Mouse (Mus musculus): ENCODE data around the gene Arhgef5. TPM values are rescaled to one million over a fixed set of nuclear protein-coding genes. Genes with fewer than 3 reads are reported as not detected.

Arhgef5 gene
- polyA plus RNA-seq, 1 experiment from 2014 or later = 10.2 TPM

DNA sequence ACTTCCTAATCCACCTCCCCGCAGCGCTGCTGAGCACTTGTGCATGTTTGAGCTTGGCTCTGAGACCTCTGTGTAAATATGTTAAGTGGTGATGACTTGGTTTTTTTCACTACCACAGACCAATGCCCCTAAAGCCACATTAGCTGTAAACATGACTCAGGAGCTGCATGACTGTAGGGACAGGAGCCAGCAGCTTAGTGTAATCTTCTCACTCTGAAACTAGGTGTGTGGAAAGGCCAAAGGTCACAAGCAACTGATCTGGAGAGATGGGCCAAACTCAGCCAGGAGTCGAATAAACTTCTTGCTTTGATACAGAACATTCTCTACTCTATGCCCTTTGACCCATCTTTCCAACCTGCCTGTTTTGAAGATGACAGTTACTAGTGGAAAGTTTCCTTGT lies 26.7 kb downstream of the Arhgef5 start:
- Histone ChIP-seq H3K27me3 (peaks cover 4% of the 10 kb centered on the region; the same call in 1 of the 2 replicates), H3K9ac (no peak overlapping the region), H3K36me3 (peaks cover 21% of the 10 kb centered on the region), H3K4me2 (no peak overlapping the region), H3K4me3 (no peak overlapping the region), H3K27ac (no peak overlapping the region), H3K4me1 (peaks cover 15% of the 10 kb centered on the region), H3K9me3 (no peaks in the 10 kb centered on the region)
- 52% methylated on average over 3 of the region's 3 CpGs for WGBS
- ATAC-seq (ENCODE audit: insufficient number of reproducible peaks, insufficient read depth, low FRiP score, low TSS enrichment, low read depth) = no peak

GRCm38 (mm10) chr6:43292471-43293076 lies 27.2 kb downstream of the Arhgef5 start:
- Histone ChIP-seq H3K36me3 (peaks cover 16% of the 10 kb centered on the region), H3K4me3 (no peak overlapping the region), H3K9me3 (no peaks in the 10 kb centered on the region), H3K4me1 (peaks cover 15% of the 10 kb centered on the region), H3K27ac (no peak overlapping the region), H3K9ac (no peak overlapping the region), H3K4me2 (no peak overlapping the region), H3K27me3 (peaks cover 4% of the 10 kb centered on the region; the same call in 1 of the 2 replicates)
- ATAC-seq (ENCODE audit: insufficient number of reproducible peaks, insufficient read depth, low FRiP score, low TSS enrichment, low read depth) = no peak
- WGBS = 60% methylated on average over 6 of the region's 6 CpGs

GRCm38 (mm10) chr6:43293175-43293574 lies 27.8 kb downstream of the Arhgef5 start:
- ATAC-seq (ENCODE audit: insufficient number of reproducible peaks, insufficient read depth, low FRiP score, low TSS enrichment, low read depth) = no peak
- Histone ChIP-seq H3K27ac (no peak overlapping the region), H3K4me3 (no peak overlapping the region), H3K9ac (no peak overlapping the region), H3K27me3 (peaks cover 4% of the 10 kb centered on the region; the same call in 1 of the 2 replicates), H3K36me3 (peaks cover 10% of the 10 kb centered on the region), H3K9me3 (no peaks in the 10 kb centered on the region), H3K4me1 (peaks cover 15% of the 10 kb centered on the region), H3K4me2 (no peak overlapping the region)
- WGBS = 68% methylated on average over 7 of the region's 7 CpGs

DNA sequence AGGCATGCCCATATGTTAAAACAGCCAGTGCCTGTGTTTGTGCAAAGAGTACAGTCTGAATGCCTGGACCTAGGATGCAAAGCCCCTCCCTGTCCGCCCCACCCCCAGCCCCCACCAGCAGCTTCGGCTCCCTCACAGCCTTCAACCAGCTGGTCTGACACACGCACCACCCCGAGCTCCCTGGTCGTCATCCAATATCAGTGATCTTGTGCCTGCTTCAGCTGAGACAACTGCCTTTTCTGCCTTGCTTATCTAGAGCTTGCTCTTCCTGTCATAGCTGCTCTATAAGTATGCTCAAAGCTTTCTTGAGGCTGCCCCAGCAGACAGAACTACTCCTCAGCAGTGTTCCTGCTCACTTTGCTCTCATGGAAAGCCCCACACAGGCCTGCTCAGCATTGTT lies 30.5 kb downstream of the Arhgef5 start:
- Histone ChIP-seq H3K4me2 (no peak overlapping the region), H3K9ac (no peak overlapping the region), H3K9me3 (no peaks in the 10 kb centered on the region), H3K4me3 (no peak overlapping the region), H3K27ac (no peak overlapping the region), H3K4me1 (peaks cover 15% of the 10 kb centered on the region), H3K36me3 (no peaks in the 10 kb centered on the region), H3K27me3 (peaks cover 4% of the 10 kb centered on the region)
- ATAC-seq (ENCODE audit: insufficient number of reproducible peaks, insufficient read depth, low FRiP score, low TSS enrichment, low read depth) = no peak
- WGBS = 23% methylated on average over 5 of the region's 5 CpGs

DNA sequence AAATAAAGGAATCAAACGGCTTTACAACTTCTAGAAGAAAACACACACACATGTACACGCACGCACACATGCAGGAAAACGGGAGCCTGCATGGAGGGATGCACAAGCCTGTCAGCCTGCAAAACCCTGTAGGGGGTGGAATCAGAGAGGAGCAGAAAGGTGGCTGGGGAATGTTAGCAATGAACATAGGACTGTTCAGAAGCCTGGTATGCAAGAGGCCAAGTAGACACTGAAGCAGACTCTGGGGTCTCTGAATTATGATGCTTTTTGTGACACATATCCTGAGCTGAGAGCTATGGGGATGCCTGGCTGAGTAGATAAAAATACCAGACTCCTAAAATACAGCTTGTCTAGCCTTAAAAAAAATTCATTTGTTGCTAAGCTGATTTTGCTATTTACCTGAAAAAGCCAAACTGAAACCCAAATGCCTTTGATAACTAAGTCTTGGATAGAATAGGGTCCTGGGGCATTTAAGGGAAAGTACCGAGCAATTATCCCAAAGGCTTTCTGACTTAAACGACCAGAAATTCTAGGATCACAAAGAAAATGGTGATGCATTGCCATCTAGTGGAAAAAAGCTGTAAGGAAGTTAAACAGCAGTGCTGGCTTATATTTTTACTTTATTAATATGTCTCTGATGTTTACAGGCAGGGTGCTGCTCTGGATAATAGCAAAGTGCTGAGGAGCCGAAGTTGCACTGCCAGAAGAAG lies 31.6 kb downstream of the Arhgef5 start:
- Histone ChIP-seq H3K27ac (no peak overlapping the region), H3K4me3 (no peak overlapping the region), H3K4me2 (no peak overlapping the region), H3K9ac (no peak overlapping the region), H3K36me3 (no peaks in the 10 kb centered on the region), H3K9me3 (no peaks in the 10 kb centered on the region), H3K4me1 (peaks cover 15% of the 10 kb centered on the region), H3K27me3 (peaks cover 4% of the 10 kb centered on the region)
- no peak for ATAC-seq (ENCODE audit: insufficient number of reproducible peaks, insufficient read depth, low FRiP score, low TSS enrichment, low read depth)
- 32% methylated on average over 7 of the region's 7 CpGs for WGBS

DNA sequence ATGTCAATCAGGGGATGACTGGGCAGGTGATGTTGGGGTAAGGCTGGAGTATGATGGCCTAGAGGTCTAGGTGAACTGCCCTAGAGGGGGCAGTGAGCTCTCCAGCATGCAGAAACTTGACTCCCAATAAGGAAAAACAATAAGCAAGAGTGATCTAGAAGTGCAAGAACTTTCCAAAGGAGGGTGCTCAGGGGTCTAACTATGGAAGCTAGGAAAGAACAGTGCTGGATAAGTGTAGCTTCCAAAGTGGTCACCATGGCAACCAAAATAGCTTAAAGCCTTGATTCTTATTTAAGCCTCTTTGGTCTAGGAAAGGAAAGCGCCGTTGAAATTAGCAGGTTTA lies 32.1 kb downstream of the Arhgef5 start:
- Histone ChIP-seq H3K9ac (no peak overlapping the region), H3K4me2 (no peak overlapping the region), H3K27ac (no peak overlapping the region), H3K27me3 (peaks cover 4% of the 10 kb centered on the region), H3K9me3 (no peaks in the 10 kb centered on the region), H3K36me3 (no peaks in the 10 kb centered on the region), H3K4me1 (peaks cover 12% of the 10 kb centered on the region; the same call in 1 of the 2 replicates), H3K4me3 (no peak overlapping the region)
- no peak for ATAC-seq (ENCODE audit: insufficient number of reproducible peaks, insufficient read depth, low FRiP score, low TSS enrichment, low read depth)
- 43% methylated on average over 2 of the region's 2 CpGs for WGBS

GRCm38 (mm10) chr6:43309454-43309853 lies 44.1 kb downstream of the Arhgef5 start, which contains the start of gene Nobox:
Gene Nobox, minus strand, starts transcription at chr6:43309554.
- no peaks in the 10 kb centered on the region; the same call in 1 of the 2 replicates for H3K27me3 ChIP-seq
- H3K4me1 ChIP-seq = no peaks in the 10 kb centered on the region
- H3K9me3 ChIP-seq = no peaks in the 10 kb centered on the region
- no peak for ATAC-seq (ENCODE audit: insufficient number of reproducible peaks, insufficient read depth, low FRiP score, low TSS enrichment, low read depth)
- no peak within 1 kb of the TSS for H3K4me3 ChIP-seq
- H3K27ac ChIP-seq = no peak within 1 kb of the TSS
- H3K36me3 ChIP-seq = no peaks in the 10 kb centered on the region
- no peak within 1 kb of the TSS for H3K4me2 ChIP-seq
- WGBS = 57% methylated on average over 16 of the region's 16 CpGs
- H3K9ac ChIP-seq = no peak within 1 kb of the TSS

DNA sequence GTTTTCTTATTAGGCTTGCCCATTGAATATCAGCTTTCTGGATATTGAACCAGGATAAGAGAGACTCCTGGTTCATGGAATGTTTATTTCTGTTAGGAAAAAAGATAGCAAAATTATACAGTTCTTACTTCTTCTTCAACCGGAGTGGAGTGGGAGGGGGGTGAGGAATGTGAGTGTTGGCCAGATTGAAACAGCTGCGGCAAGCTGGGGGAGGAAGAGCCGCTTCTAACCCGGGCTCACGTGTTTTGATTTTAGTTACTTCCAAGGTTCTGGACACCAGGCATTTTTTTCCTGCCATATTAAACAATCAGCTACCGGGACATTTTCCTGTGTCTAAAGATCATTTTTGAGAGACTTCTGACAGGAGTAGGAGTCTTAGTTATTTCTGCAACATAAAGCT lies 44.7 kb downstream of the Arhgef5 start:
- 47% methylated on average over 6 of the region's 6 CpGs for WGBS
- no peaks in the 10 kb centered on the region for H3K4me1 ChIP-seq
- no peak overlapping the region for H3K27ac ChIP-seq
- H3K36me3 ChIP-seq = no peaks in the 10 kb centered on the region
- H3K4me2 ChIP-seq = no peak overlapping the region
- H3K27me3 ChIP-seq = no peaks in the 10 kb centered on the region; the same call in 1 of the 2 replicates
- ATAC-seq (ENCODE audit: insufficient number of reproducible peaks, insufficient read depth, low FRiP score, low TSS enrichment, low read depth) = no peak
- no peaks in the 10 kb centered on the region for H3K9me3 ChIP-seq
- no peak overlapping the region for H3K9ac ChIP-seq
- H3K4me3 ChIP-seq = no peak overlapping the region

DNA sequence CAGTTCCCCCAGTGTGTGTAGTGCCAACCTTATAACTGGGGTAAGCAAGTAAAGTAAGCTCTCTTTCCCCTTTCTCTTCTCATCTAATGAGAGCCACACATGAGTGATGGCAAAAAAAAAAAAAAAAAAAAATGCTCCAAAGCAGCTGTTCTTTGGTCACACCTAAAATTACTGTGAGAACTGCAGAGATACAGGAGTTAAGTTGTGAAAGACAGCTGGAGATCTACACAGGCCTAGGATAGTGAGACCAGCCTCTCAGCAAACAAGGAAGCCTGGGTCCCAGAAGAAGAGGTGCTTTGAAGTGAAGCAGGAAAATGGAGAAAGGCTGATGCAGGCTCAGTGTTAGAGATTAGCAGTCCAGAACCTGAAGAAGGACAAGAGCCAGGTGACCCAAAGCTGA lies 47.2 kb downstream of the Arhgef5 start:
- ATAC-seq (ENCODE audit: insufficient number of reproducible peaks, insufficient read depth, low FRiP score, low TSS enrichment, low read depth) = no peak
- Histone ChIP-seq H3K9ac (no peak overlapping the region), H3K4me1 (no peaks in the 10 kb centered on the region), H3K9me3 (no peaks in the 10 kb centered on the region), H3K4me3 (no peak overlapping the region), H3K4me2 (no peak overlapping the region), H3K36me3 (no peaks in the 10 kb centered on the region), H3K27ac (no peak overlapping the region), H3K27me3 (no peaks in the 10 kb centered on the region; the same call in 1 of the 2 replicates)

- Histone ChIP-seq H3K4me2 (no peak overlapping the region), H3K4me1 (no peaks in the 10 kb centered on the region), H3K36me3 (no peaks in the 10 kb centered on the region), H3K4me3 (no peak overlapping the region), H3K27me3 (no peaks in the 10 kb centered on the region; the same call in 1 of the 2 replicates), H3K9me3 (no peaks in the 10 kb centered on the region), H3K9ac (no peak overlapping the region), H3K27ac (no peak overlapping the region)
- no peak for ATAC-seq (ENCODE audit: insufficient number of reproducible peaks, insufficient read depth, low FRiP score, low TSS enrichment, low read depth)
- 53% methylated on average over 8 of the region's 8 CpGs for WGBS
Observed at GRCm38 (mm10) chr6:43312961-43313656, 47.7 kb downstream of the Arhgef5 start.

GRCm38 (mm10) chr6:43333479-43333878 lies 68.1 kb downstream of the Arhgef5 start:
- no peaks in the 10 kb centered on the region for H3K9me3 ChIP-seq
- H3K36me3 ChIP-seq = no peaks in the 10 kb centered on the region
- ATAC-seq (ENCODE audit: insufficient number of reproducible peaks, insufficient read depth, low FRiP score, low TSS enrichment, low read depth) = no peak
- H3K9ac ChIP-seq = no peak overlapping the region
- no peak overlapping the region for H3K4me3 ChIP-seq
- H3K4me1 ChIP-seq = 0 out of 2 replicates have a peak, but pooled peaks cover 3% of the 10 kb centered on the region
- 61% methylated on average over 4 of the region's 4 CpGs for WGBS
- H3K4me2 ChIP-seq = no peak overlapping the region
- no peaks in the 10 kb centered on the region for H3K27me3 ChIP-seq
- H3K27ac ChIP-seq = no peak overlapping the region

All from embryonic facial prominence, embryonic 13.5 days (tissue).